Mouse (Mus musculus) C2C12 (cell line): ENCODE data around the gene Hist2h2aa2.

Experiments
- CTCF ChIP-seq: IDR thresholded peaks from one replicate; pipeline ENCODE4 v1.5.1; 2011; ENCODE audit not compliant: control insufficient read depth, insufficient read depth, insufficient read length
- MAX ChIP-seq: IDR thresholded peaks from one replicate; pipeline ENCODE4 v1.6.1; 2011; ENCODE audit warnings: mild to moderate bottlenecking, control low read depth
- MYOD1 ChIP-seq: IDR thresholded peaks from one replicate; pipeline ENCODE4 v1.6.1; 2011; ENCODE audit warnings: low read depth; ENCODE audit not compliant: control insufficient read depth, insufficient read length
- MYOG ChIP-seq: IDR thresholded peaks from one replicate; pipeline ENCODE4 v1.6.1; 2011; ENCODE audit not compliant: control insufficient read depth, insufficient read length; ENCODE audit errors: extremely low read depth
- USF1 ChIP-seq: IDR thresholded peaks from one replicate; pipeline ENCODE4 v1.6.1; 2011; ENCODE audit warnings: low read depth, mild to moderate bottlenecking, control low read depth, moderate library complexity

GRCm38 (mm10) chr3:96268051-96268775, 28.1 kb upstream of the Hist2h2aa2 start, which contains the start of gene Hist2h3b:
- no peak for TF ChIP-seq CTCF
- TF ChIP-seq USF1: no peak
- TF ChIP-seq MYOD1: no peak
- TF ChIP-seq MAX: no peak
- TF ChIP-seq MYOG: no peak
